Mouse (Mus musculus): Measurements from ENCODE around the gene Crip1.

GRCm38 (mm10) chr12:113163561-113164006, 17.5 kb downstream of the Crip1 start:
- TF ChIP-seq GATA1 (IDR thresholded peaks at IDR 0.05; ENCODE audit: borderline replicate concordance, low read length) (no peak), FLI1 (IDR thresholded peaks at IDR 0.05; ENCODE audit: low read length) (no peak)
